ENCODE assay signal across 32 mouse cellular contexts in the genomic region with DNA sequence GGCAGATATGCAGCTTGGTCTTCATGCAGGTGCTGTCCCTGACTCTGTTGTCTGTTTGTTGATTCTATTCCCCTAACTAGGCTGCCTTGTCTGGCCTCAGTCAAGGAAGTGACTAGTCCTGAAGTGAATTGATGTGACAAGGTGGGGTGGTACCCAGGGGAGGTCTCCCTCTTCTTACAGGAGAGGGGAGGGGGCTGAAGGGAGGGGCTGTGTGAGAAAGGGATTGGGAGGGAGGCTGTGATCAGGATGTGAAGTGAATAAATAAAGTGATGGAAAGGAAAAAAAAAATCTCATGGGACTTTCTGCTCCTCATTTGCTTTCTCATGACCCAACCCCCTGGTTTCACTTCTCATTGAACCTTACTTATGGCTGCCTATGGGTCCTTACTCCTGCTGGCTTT. TPM values are rescaled to one million over a fixed set of nuclear protein-coding genes. Genes with fewer than 3 reads are reported as not detected.
DNase-seq lines count a peak whose midpoint lies in the region; ATAC-seq and TF ChIP-seq lines count a peak whose summit lies in the region.
"Had no signal": no experiment of that assay in that cellular context is flagged by ENCODE, and none has a peak within 500 bp of the region (broad histone marks: within the 10 kb centered on the region; RNA-seq: fewer than 3 reads in every experiment).

No protein-coding gene starts in this region.

- no peak overlapping the region for H3K9ac ChIP-seq in neural tube, embryonic 15.5 days (replicated peaks)
- H3K9ac ChIP-seq: embryonic facial prominence, embryonic 13.5 days; forebrain, embryonic 12.5 days; forebrain, embryonic 15.5 days; heart, embryonic 13.5 days; hindbrain, embryonic 13.5 days had no signal

- no peak for TF ChIP-seq CTCF in spleen, adult 2 months (IDR thresholded peaks at IDR 0.05; ENCODE audit: extremely low read depth, insufficient read depth, insufficient read length, insufficient replicate concordance)

- H3K36me3 ChIP-seq in spleen, adult 2 months (ENCODE audit: control insufficient read depth, insufficient read depth, low read length) = no peaks in the 10 kb centered on the region
- no peaks in the 10 kb centered on the region for H3K36me3 ChIP-seq in neural tube, embryonic 15.5 days
- H3K36me3 ChIP-seq: embryonic facial prominence, embryonic 10.5 days; embryonic facial prominence, embryonic 13.5 days; forebrain, embryonic 12.5 days; forebrain, embryonic 15.5 days; heart, embryonic 10.5 days; heart, embryonic 13.5 days; hindbrain, embryonic 13.5 days had no signal

- peak; percentile 46 for DNase-seq in heart, adult 11 months
- DNase-seq in heart, postnatal 14 days = no peak
- peak in 1 of 2 experiments; percentile 5 for DNase-seq in spleen, adult 2 months (ENCODE audit: low read depth in 1 of 2, low spot score in 2 of 2)
- DNase-seq in spleen, postnatal 4 days (ENCODE audit: low spot score in 2 of 2) = no peak
- peak; percentile 22 to 38 for DNase-seq in spleen, postnatal 36 days (ENCODE audit: low spot score in 2 of 2)
- DNase-seq in left cerebral cortex, postnatal 14 days (ENCODE audit: low spot score in 2 of 2) = no peak
- DNase-seq: adrenal gland, adult 8-10 months; adrenal gland, postnatal 25 days; cerebellum, adult 11-12 months; cerebellum, adult 8-10 months; cerebellum, postnatal 10 days; cerebellum, postnatal 36 days; embryo, embryonic 11 days; gastrocnemius, postnatal 25 days; heart, adult 2 months had no signal

- ATAC-seq in neural tube, embryonic 15.5 days (ENCODE audit: low FRiP score) = no peak
- ATAC-seq: activated CD4-positive, CD25-positive, alpha-beta regulatory T cell, adult 4 months; CD4-positive, CD25-positive, alpha-beta regulatory T cell, adult 4 months; forebrain, embryonic 15.5 days; hindbrain, embryonic 16.5 days had no signal

- no peaks in the 10 kb centered on the region for H3K27me3 ChIP-seq in spleen, adult 2 months (ENCODE audit: control insufficient read depth, insufficient read depth, low read length)
- H3K27me3 ChIP-seq in neural tube, embryonic 15.5 days (replicated peaks) = no peaks in the 10 kb centered on the region
- H3K27me3 ChIP-seq: forebrain, embryonic 12.5 days; forebrain, embryonic 15.5 days; hindbrain, embryonic 13.5 days had no signal

- peak overlapping the region; percentile 79 for H3K27ac ChIP-seq in spleen, adult 2 months (ENCODE audit: insufficient read depth, low read length)
- no peak overlapping the region for H3K27ac ChIP-seq in neural tube, embryonic 15.5 days (replicated peaks)
- H3K27ac ChIP-seq: embryonic facial prominence, embryonic 10.5 days; embryonic facial prominence, embryonic 13.5 days; forebrain, embryonic 12.5 days; forebrain, embryonic 15.5 days; heart, adult 2 months; heart, embryonic 10.5 days; heart, embryonic 13.5 days; hindbrain, embryonic 13.5 days had no signal

- no peak for TF ChIP-seq POLR2A in spleen, adult 2 months (IDR thresholded peaks at IDR 0.05; ENCODE audit: low read depth, low read length)

- H3K4me2 ChIP-seq in neural tube, embryonic 15.5 days = no peak overlapping the region
- H3K4me2 ChIP-seq: embryonic facial prominence, embryonic 13.5 days; forebrain, embryonic 12.5 days; forebrain, embryonic 15.5 days; heart, embryonic 13.5 days; hindbrain, embryonic 13.5 days had no signal

- H3K9me3 ChIP-seq in neural tube, embryonic 15.5 days (replicated peaks) = no peaks in the 10 kb centered on the region
- H3K9me3 ChIP-seq: embryonic facial prominence, embryonic 10.5 days; embryonic facial prominence, embryonic 13.5 days; forebrain, embryonic 12.5 days; forebrain, embryonic 15.5 days; heart, embryonic 10.5 days; heart, embryonic 13.5 days; hindbrain, embryonic 13.5 days had no signal

- H3K4me3 ChIP-seq in spleen, adult 2 months (ENCODE audit: extremely low read depth, insufficient read depth, insufficient read length) = no peak overlapping the region
- no peak overlapping the region for H3K4me3 ChIP-seq in neural tube, embryonic 15.5 days (replicated peaks)
- H3K4me3 ChIP-seq: embryonic facial prominence, embryonic 10.5 days; embryonic facial prominence, embryonic 13.5 days; erythroblast, embryonic 14.5 days; forebrain, embryonic 12.5 days; forebrain, embryonic 15.5 days; heart, adult 2 months; heart, embryonic 10.5 days; heart, embryonic 13.5 days; hindbrain, embryonic 13.5 days had no signal

- intact Hi-C loops in heart, postnatal 14 days (cut with DNase I) = no loop called here
- intact Hi-C loops in left cerebral cortex, postnatal 14 days (cut with DNase I) = no loop called here

- H3K4me1 ChIP-seq in spleen, adult 2 months (ENCODE audit: control insufficient read depth, insufficient read depth, insufficient read length) = peaks cover 7% of the 10 kb centered on the region; the same call in 1 of the 2 replicates
- peaks cover 18% of the 10 kb centered on the region for H3K4me1 ChIP-seq in neural tube, embryonic 15.5 days
- H3K4me1 ChIP-seq: embryonic facial prominence, embryonic 13.5 days; heart, embryonic 10.5 days; heart, embryonic 13.5 days had no signal

RNA-seq across cellular contexts. Expression of a gene that starts 41.8 kb away (rescaled TPM):
- under 1 TPM; 0.07 TPM for total RNA-seq in heart, postnatal 14 days (2021)
- polyA plus RNA-seq in spleen, adult 2 months (2012; rRNA removed) = not detected in 2 replicates
- 1.2 TPM in 2 replicates for polyA plus RNA-seq in neural tube, embryonic 15.5 days (2015; fragmentation: Nextera tagmentation; extraction: Ambion mirVana)
- total RNA-seq in left cerebral cortex, postnatal 14 days (2021) = under 1 TPM in 1 of 2 experiments, not detected in 1; 0.29 TPM
- total RNA-seq: ES-E14; hematopoietic stem cell, adult 5-6 weeks had no signal
- polyA plus RNA-seq: C2C12; CD4-positive, CD25-positive, alpha-beta regulatory T cell, adult 4 months; erythroblast, embryonic 14.5 days; gonadal fat pad, adult 2 months; heart, adult 2 months; heart, embryonic 10.5 days; heart, embryonic 13.5 days; heart, embryonic 16.5 days had no signal

Comparison
In these comparisons a context has a peak if more than half of its experiments do, and no peak if none do; other contexts are left out.
1. DNase-seq: peak in heart, adult 11 months (single experiment) and spleen, postnatal 36 days (2 of 2); none in heart, postnatal 14 days (0 of 2), spleen, postnatal 4 days (0 of 2) and left cerebral cortex, postnatal 14 days (0 of 2).